Mouse (Mus musculus): ENCODE measurements around the gene Polr3h. TPM values are rescaled to one million over a fixed set of nuclear protein-coding genes. Genes with fewer than 3 reads are reported as not detected.

The Polr3h gene
- polyA plus RNA-seq, 1 experiment from 2014 or later, result 82.6 TPM

DNA sequence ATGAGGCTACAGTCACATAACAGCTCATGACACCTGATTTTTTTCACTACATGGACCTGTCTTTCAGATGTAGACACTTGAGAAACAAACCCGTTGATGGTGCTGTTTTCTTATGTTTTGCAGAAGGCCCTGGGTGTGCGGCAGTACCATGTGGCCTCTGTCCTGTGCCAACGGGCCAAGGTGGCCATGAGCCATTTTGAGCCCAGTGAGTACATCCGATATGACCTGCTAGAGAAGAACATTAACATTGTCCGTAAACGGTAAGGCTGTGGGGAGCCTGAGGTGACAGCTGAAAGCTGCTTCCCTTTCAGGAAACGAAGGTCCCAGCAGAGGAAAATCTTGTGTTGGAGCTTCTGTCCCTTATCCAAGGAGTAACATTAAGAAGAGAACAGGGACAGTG lies 36.9 kb downstream of the Polr3h start:
- Histone ChIP-seq H3K36me3 (peaks cover 58% of the 10 kb centered on the region), H3K9me3 (replicated peaks) (no peaks in the 10 kb centered on the region), H3K4me3 (replicated peaks) (no peak overlapping the region), H3K27ac (peak overlapping the region; percentile 30), H3K4me1 (replicated peaks) (peaks cover 57% of the 10 kb centered on the region), H3K4me2 (no peak overlapping the region), H3K9ac (0 out of 2 replicates have a peak overlapping the region, but pooled peaks have one; percentile 4), H3K27me3 (no peaks in the 10 kb centered on the region)
- no peak for ATAC-seq (ENCODE audit: low read depth)
- no peak for DNase-seq
- 84% methylated on average over 7 of the region's 7 CpGs for WGBS (ENCODE audit: insufficient replicate concordance)

- DNase-seq (no peak), ATAC-seq (ENCODE audit: low read depth) (no peak)
- H3K27ac ChIP-seq, result no peak overlapping the region
- H3K9ac ChIP-seq, result no peak overlapping the region
- no peak overlapping the region for H3K4me2 ChIP-seq
- no peaks in the 10 kb centered on the region for H3K27me3 ChIP-seq
- WGBS (ENCODE audit: insufficient replicate concordance), result 85% methylated on average over 6 of the region's 6 CpGs
- H3K36me3 ChIP-seq, result peaks cover 42% of the 10 kb centered on the region
- no peak overlapping the region for H3K4me3 ChIP-seq (replicated peaks)
- no peaks in the 10 kb centered on the region for H3K9me3 ChIP-seq (replicated peaks)
- H3K4me1 ChIP-seq (replicated peaks), result peaks cover 61% of the 10 kb centered on the region
These were observed 39.1 kb downstream of the Polr3h start for GRCm38 (mm10) chr15:81886795-81887550.

DNA sequence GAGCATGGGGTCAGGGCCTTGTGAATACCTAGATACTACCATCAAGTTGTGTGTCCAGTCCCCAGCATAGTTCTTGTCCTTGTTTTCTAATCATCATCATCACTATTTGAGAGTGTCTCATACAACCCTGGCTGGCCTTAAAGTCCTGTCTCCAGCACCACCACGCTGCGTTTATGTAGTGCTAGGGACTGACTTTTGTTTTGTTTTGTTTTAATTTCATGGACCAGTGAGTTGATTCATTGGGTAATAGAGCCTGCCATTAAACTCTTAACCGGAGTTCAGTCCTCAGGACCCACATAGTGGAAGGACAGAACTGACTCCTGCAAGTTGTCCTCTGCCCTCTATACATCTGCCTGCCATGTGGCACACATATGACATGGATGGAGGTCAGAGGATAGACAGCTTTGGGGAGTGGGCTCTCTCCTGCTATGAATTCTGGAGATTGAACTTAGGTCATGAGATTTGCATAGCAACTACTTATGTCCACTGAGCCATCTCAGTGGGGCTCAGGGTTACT lies 40.6 kb downstream of the Polr3h start:
- no peaks in the 10 kb centered on the region for H3K9me3 ChIP-seq (replicated peaks)
- H3K36me3 ChIP-seq, result peaks cover 34% of the 10 kb centered on the region
- DNase-seq, result no peak
- no peak overlapping the region for H3K4me3 ChIP-seq (replicated peaks)
- H3K4me2 ChIP-seq, result no peak overlapping the region
- 83% methylated on average over 3 of the region's 3 CpGs for WGBS (ENCODE audit: insufficient replicate concordance)
- no peak overlapping the region for H3K9ac ChIP-seq
- no peak overlapping the region for H3K27ac ChIP-seq
- H3K27me3 ChIP-seq, result no peaks in the 10 kb centered on the region
- H3K4me1 ChIP-seq (replicated peaks), result peaks cover 57% of the 10 kb centered on the region
- no peak for ATAC-seq (ENCODE audit: low read depth)

GRCm38 (mm10) chr15:81882348-81882747 lies 43.7 kb downstream of the Polr3h start:
- Histone ChIP-seq H3K9ac (no peak overlapping the region), H3K4me1 (replicated peaks) (peaks cover 50% of the 10 kb centered on the region), H3K4me2 (no peak overlapping the region), H3K27me3 (no peaks in the 10 kb centered on the region), H3K27ac (peak overlapping the region; percentile 53; the same call in 1 of the 2 replicates), H3K36me3 (peaks cover 7% of the 10 kb centered on the region), H3K9me3 (replicated peaks) (no peaks in the 10 kb centered on the region), H3K4me3 (replicated peaks) (no peak overlapping the region)
- DNase-seq (no peak), ATAC-seq (ENCODE audit: low read depth) (no peak)
- 70% methylated on average over 3 of the region's 3 CpGs for WGBS (ENCODE audit: insufficient replicate concordance)

DNA sequence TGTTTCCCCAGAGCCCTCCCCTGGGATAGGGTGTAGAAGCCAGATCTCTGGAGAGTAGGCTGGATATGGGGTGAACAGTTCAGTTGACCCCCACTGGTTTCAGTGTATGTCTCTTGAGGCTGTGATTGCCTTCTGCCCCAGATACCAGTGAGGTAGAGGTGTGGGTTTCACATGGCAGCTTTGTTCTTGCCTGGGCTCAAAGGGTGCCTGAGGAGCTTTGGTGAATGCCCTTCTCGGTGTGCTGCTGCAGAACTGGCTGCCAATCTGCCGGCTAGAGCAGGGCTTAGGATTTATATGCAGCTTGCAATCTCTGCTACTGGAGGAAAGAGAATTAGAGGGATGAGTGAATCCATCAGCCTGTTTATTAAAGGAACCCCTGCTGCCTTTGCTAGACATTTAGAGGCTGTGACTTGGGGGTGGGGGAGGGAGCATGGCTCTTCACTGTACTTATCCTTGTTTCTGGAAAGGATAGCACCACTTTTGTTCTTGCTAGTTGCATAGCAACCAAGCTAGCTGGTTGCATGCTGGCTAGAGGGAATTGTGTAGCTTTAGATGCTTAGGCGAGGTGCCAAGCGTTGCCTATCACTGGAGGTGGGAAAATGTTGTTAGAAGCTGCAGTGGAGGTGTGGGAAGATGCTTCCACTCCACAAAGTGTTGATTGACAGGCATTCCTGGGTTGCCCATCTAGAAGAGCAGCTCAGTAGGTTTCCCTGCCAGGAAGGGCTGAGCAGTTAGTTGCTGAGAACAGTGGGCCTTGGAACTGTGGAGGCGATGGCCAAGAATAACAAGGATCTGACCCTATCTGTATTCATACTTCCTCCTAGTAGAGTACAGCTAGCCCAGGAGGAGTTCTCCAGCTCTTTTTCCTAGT lies 46.3 kb downstream of the Polr3h start:
- WGBS (ENCODE audit: insufficient replicate concordance), result 78% methylated on average over 5 of the region's 5 CpGs
- DNase-seq (no peak), ATAC-seq (ENCODE audit: low read depth) (no peak)
- peaks cover 56% of the 10 kb centered on the region for H3K4me1 ChIP-seq (replicated peaks)
- H3K4me2 ChIP-seq, result no peak overlapping the region
- H3K9ac ChIP-seq, result no peak overlapping the region
- no peaks in the 10 kb centered on the region for H3K9me3 ChIP-seq (replicated peaks)
- H3K27me3 ChIP-seq, result no peaks in the 10 kb centered on the region
- no peak overlapping the region for H3K27ac ChIP-seq
- H3K36me3 ChIP-seq, result peaks cover 1% of the 10 kb centered on the region; the same call in 1 of the 2 replicates
- H3K4me3 ChIP-seq (replicated peaks), result no peak overlapping the region

DNA sequence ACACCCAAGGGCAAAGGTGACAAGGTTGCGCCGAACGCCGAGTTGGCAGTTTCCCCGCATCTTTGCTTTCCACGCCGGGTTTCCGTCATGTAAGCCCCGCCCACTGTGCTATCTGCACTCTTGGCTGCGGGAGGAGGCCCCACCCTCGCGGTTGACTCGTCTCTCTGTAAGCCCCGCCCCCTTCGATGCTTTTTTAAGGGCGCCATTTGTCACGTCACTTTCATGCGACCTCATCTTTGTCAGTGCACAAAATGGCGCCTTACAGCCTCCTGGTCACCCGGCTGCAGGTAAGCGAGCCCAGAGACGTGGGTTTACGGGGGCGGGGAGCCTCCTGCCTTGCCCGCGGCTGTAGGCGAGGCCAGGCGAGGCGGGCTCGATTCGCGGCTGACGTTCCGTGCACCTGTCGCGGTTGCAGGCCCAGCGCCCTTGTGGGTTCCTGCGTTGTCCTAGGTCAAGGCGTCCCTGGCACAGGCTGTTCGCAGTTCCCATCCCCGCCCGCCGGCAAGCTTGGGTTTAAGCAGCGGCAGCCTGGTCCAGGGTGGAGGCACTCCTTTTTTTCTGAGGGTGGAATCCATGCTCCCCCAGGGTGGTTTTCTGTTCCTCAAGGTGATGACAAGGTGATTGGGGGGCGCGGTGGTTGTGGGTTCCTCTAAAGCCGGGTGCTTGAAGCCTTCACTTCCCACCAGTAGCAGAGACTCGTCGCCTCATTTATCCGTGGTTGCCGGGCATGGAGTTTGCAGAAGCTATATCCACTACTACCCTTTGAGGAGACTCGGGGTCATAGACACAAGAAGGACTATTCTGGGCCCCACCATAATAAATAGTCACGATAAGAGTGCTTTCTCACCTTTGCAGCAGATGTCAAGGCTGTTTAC lies 53.5 kb downstream of the Polr3h start, which contains the start of gene Aco2:
Aco2 (plus strand) TSS at position 48 of the 875 bp plus-strand sequence.
- Histone ChIP-seq H3K4me3 (replicated peaks) (peak within 1 kb of the TSS; percentile 94), H3K36me3 (peaks cover 34% of the 10 kb centered on the region), H3K9me3 (replicated peaks) (no peaks in the 10 kb centered on the region), H3K27me3 (no peaks in the 10 kb centered on the region), H3K9ac (peak within 1 kb of the TSS; percentile 88), H3K27ac (peak within 1 kb of the TSS; percentile 95), H3K4me2 (peak within 1 kb of the TSS; percentile 87), H3K4me1 (replicated peaks) (peaks cover 60% of the 10 kb centered on the region)
- DNase-seq, result peak; percentile 98
- ATAC-seq (ENCODE audit: low read depth), result peak; percentile 77
- WGBS (ENCODE audit: insufficient replicate concordance), result under 1% methylated on average over 53 of the region's 53 CpGs

- Histone ChIP-seq H3K4me1 (replicated peaks) (peaks cover 60% of the 10 kb centered on the region), H3K36me3 (peaks cover 42% of the 10 kb centered on the region), H3K9ac (peak within 1 kb of the TSS; percentile 88), H3K4me3 (replicated peaks) (peak within 1 kb of the TSS; percentile 94), H3K4me2 (peak within 1 kb of the TSS; percentile 87), H3K27ac (peak within 1 kb of the TSS; percentile 95), H3K27me3 (no peaks in the 10 kb centered on the region), H3K9me3 (replicated peaks) (no peaks in the 10 kb centered on the region)
- ATAC-seq (ENCODE audit: low read depth), result peak; percentile 80
- under 1% methylated on average over 30 of the region's 30 CpGs for WGBS (ENCODE audit: insufficient replicate concordance)
- peak; percentile 72 for DNase-seq
These were observed 54.3 kb downstream of the Polr3h start, which contains the start of gene Phf5a for GRCm38 (mm10) chr15:81871604-81872261. TSS of gene Phf5a (minus strand) at chr15:81871911.

DNA sequence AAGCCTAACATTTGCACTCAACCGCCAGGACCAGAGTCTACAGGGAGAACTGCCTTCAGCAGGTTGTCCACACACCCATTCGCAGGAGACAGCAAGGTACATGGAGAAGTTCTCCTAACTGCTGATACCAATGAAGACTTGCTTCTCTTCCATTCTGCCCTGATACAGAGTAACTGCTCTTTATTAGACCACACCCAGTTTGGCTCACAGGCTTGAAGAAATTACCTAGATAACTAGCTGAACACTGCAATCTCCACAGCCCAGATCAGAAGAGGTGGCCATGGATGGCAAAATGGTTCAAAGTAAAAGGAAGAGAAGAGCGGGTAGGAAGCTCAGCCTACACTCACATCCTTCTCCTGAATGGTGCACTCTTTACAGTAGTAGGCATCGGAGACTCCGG lies 56.1 kb downstream of the Polr3h start:
- Histone ChIP-seq H3K9me3 (replicated peaks) (no peaks in the 10 kb centered on the region), H3K27ac (peak overlapping the region; percentile 95), H3K27me3 (no peaks in the 10 kb centered on the region), H3K9ac (peak overlapping the region; percentile 79), H3K4me2 (peak overlapping the region; percentile 87), H3K4me1 (replicated peaks) (peaks cover 54% of the 10 kb centered on the region), H3K36me3 (peaks cover 60% of the 10 kb centered on the region), H3K4me3 (replicated peaks) (peak overlapping the region; percentile 94)
- ATAC-seq (ENCODE audit: low read depth) (peak; percentile 55), DNase-seq (peak; percentile 31)
- 67% methylated on average over 5 of the region's 5 CpGs for WGBS (ENCODE audit: insufficient replicate concordance)

GRCm38 (mm10) chr15:81864238-81864637 lies 61.8 kb downstream of the Polr3h start:
- H3K4me1 ChIP-seq (replicated peaks), result peaks cover 32% of the 10 kb centered on the region
- H3K9me3 ChIP-seq (replicated peaks), result no peaks in the 10 kb centered on the region
- 84% methylated on average over 7 of the region's 7 CpGs for WGBS (ENCODE audit: insufficient replicate concordance)
- DNase-seq (no peak), ATAC-seq (ENCODE audit: low read depth) (no peak)
- no peaks in the 10 kb centered on the region for H3K27me3 ChIP-seq
- H3K4me3 ChIP-seq (replicated peaks), result no peak overlapping the region
- 0 out of 2 replicates have a peak overlapping the region, but pooled peaks have one; percentile 8 for H3K27ac ChIP-seq
- no peak overlapping the region for H3K9ac ChIP-seq
- H3K4me2 ChIP-seq, result no peak overlapping the region
- peaks cover 54% of the 10 kb centered on the region for H3K36me3 ChIP-seq

GRCm38 (mm10) chr15:81860471-81861135 lies 65.4 kb downstream of the Polr3h start:
- DNase-seq, result no peak
- Histone ChIP-seq H3K9ac (peak overlapping the region; percentile 52; the same call in 1 of the 2 replicates), H3K36me3 (peaks cover 18% of the 10 kb centered on the region), H3K4me3 (replicated peaks) (peak overlapping the region; percentile 85; the same call in 1 of the 2 replicates), H3K27me3 (no peaks in the 10 kb centered on the region), H3K4me2 (peak overlapping the region; percentile 28), H3K27ac (peak overlapping the region; percentile 73), H3K9me3 (replicated peaks) (no peaks in the 10 kb centered on the region), H3K4me1 (replicated peaks) (peaks cover 41% of the 10 kb centered on the region)
- no peak for ATAC-seq (ENCODE audit: low read depth)
- WGBS (ENCODE audit: insufficient replicate concordance), result 38% methylated on average over 8 of the region's 8 CpGs

All from liver, embryonic 13.5 days (tissue).